Mouse (Mus musculus): Measurements from ENCODE around the gene Ncoa4. TPM values are rescaled to one million over a fixed set of nuclear protein-coding genes. Genes with fewer than 3 reads are reported as not detected.

The Ncoa4 gene
- polyA plus RNA-seq, 1 experiment, result 103 TPM

GRCm38 (mm10) chr14:32201354-32201753, 41.7 kb downstream of the Ncoa4 start:
- H3K27me3 ChIP-seq (ENCODE audit: control insufficient read depth, insufficient read depth, low read length), result no peaks in the 10 kb centered on the region
- H3K27ac ChIP-seq (ENCODE audit: control insufficient read depth, insufficient read depth, low read depth, low read length), result peak overlapping the region; percentile 63; the same call in 1 of the 2 replicates
- peak overlapping the region; percentile 99 for H3K4me3 ChIP-seq (ENCODE audit: control insufficient read depth, low read depth, low read length)
- H3K4me1 ChIP-seq (ENCODE audit: control insufficient read depth, insufficient read depth, low read length), result peaks cover 2% of the 10 kb centered on the region; the same call in 1 of the 2 replicates
- no peak for TF ChIP-seq CTCF (IDR thresholded peaks at IDR 0.05; ENCODE audit: control insufficient read depth, insufficient read depth, insufficient replicate concordance, low read depth, low read length)
- no peak for TF ChIP-seq POLR2A (IDR thresholded peaks at IDR 0.05; ENCODE audit: control insufficient read depth, low read depth, low read length)
- H3K36me3 ChIP-seq (ENCODE audit: control insufficient read depth, insufficient read depth, low read length), result no peaks in the 10 kb centered on the region; the same call in 1 of the 2 replicates

DNA sequence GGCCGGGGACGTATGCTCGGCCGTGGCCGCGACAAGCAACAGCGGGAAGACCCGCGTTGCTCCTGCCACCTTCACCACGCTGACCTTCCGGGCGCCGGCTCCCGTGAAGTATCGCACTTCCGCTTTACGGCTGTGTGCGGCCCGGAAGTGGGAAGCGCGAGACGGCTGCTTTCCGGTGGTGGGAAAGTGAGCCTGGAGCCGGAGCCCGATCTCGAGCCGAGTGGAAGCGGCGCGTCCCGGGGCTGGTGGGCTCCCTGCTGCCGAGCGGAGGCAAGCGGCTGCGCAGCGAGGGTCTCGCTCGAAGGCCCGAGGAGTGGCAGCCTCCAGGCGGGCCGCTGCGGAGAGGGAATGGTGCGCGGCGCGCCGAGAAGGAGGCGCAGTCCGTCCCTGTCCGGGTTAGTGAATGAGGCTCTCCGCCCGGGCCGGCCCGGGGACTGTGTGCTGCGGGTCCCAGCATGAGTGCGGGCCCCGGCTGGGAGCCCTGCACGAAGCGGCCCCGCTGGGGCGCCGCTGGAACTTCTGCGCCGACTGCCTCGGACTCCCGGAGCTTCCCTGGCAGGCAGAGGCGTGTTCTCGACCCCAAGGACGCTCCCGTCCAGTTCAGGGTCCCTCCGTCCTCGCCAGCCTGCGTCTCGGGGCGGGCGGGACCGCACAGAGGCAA, 42.3 kb downstream of the Ncoa4 start, which contains the start of the genes Timm23 and Parg:
TSS of gene Timm23 (minus strand) at position 108 of the 661 bp plus-strand sequence.
TSS of gene Parg (plus strand) at position 159 of the 661 bp plus-strand sequence.
- TF ChIP-seq CTCF (IDR thresholded peaks at IDR 0.05; ENCODE audit: control insufficient read depth, insufficient read depth, insufficient replicate concordance, low read depth, low read length) (no peak), POLR2A (IDR thresholded peaks at IDR 0.05; ENCODE audit: control insufficient read depth, low read depth, low read length) (no peak; the same call in 1 of the 2 replicates)
- Histone ChIP-seq H3K4me1 (ENCODE audit: control insufficient read depth, insufficient read depth, low read length) (peaks cover 2% of the 10 kb centered on the region; the same call in 1 of the 2 replicates), H3K36me3 (ENCODE audit: control insufficient read depth, insufficient read depth, low read length) (no peaks in the 10 kb centered on the region; the same call in 1 of the 2 replicates), H3K27ac (ENCODE audit: control insufficient read depth, insufficient read depth, low read depth, low read length) (peak within 1 kb of the TSS; percentile 81), H3K27me3 (ENCODE audit: control insufficient read depth, insufficient read depth, low read length) (no peaks in the 10 kb centered on the region), H3K4me3 (ENCODE audit: control insufficient read depth, low read depth, low read length) (peak within 1 kb of the TSS; percentile 99)

DNA sequence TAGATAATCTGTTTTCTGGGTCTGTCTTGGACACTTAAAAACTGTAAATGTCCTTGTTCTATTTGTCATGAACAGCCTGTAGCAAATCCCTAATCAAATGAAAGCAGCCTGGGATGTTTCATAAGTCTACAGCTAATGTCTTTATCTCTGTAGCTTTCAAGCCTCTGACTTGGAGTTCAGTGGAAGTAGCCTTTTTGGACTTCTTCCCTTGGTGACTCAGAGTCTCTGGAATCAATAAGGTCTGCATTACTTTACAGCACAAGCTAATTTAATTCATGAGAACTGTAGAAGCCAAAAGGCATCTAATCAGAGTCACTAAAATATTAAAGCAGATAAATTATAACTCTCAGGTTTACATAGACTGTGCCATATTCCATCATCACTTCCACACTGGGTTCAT, 66.9 kb downstream of the Ncoa4 start:
- no peak overlapping the region for H3K27ac ChIP-seq (ENCODE audit: control insufficient read depth, insufficient read depth, low read depth, low read length)
- no peak overlapping the region for H3K4me3 ChIP-seq (ENCODE audit: control insufficient read depth, low read depth, low read length)
- no peaks in the 10 kb centered on the region for H3K27me3 ChIP-seq (ENCODE audit: control insufficient read depth, insufficient read depth, low read length)
- H3K4me1 ChIP-seq (ENCODE audit: control insufficient read depth, insufficient read depth, low read length), result no peaks in the 10 kb centered on the region
- H3K36me3 ChIP-seq (ENCODE audit: control insufficient read depth, insufficient read depth, low read length), result no peaks in the 10 kb centered on the region
- TF ChIP-seq POLR2A (IDR thresholded peaks at IDR 0.05; ENCODE audit: control insufficient read depth, low read depth, low read length) (no peak), CTCF (IDR thresholded peaks at IDR 0.05; ENCODE audit: control insufficient read depth, insufficient read depth, insufficient replicate concordance, low read depth, low read length) (no peak)

DNA sequence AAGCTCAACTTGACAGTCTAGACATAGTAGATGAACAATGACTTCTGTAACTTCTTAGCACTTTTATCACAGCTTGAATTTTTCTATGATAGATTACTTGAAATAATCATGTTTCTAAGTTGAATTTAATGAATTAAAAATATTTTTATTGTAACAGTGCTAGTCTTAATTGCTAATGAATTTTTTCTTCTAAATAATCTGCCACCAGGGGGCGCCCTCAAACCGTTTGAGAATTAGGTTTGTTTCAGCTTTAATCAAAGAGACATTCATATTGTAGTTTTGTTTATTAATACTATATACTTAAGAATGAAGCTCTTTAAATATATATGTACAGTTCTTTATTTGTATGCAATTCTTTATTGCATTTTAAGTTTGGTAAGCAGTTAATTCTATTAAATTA, 69.3 kb downstream of the Ncoa4 start:
- Histone ChIP-seq H3K4me1 (ENCODE audit: control insufficient read depth, insufficient read depth, low read length) (no peaks in the 10 kb centered on the region), H3K36me3 (ENCODE audit: control insufficient read depth, insufficient read depth, low read length) (no peaks in the 10 kb centered on the region), H3K4me3 (ENCODE audit: control insufficient read depth, low read depth, low read length) (no peak overlapping the region), H3K27me3 (ENCODE audit: control insufficient read depth, insufficient read depth, low read length) (no peaks in the 10 kb centered on the region), H3K27ac (ENCODE audit: control insufficient read depth, insufficient read depth, low read depth, low read length) (no peak overlapping the region)
- TF ChIP-seq POLR2A (IDR thresholded peaks at IDR 0.05; ENCODE audit: control insufficient read depth, low read depth, low read length) (no peak), CTCF (IDR thresholded peaks at IDR 0.05; ENCODE audit: control insufficient read depth, insufficient read depth, insufficient replicate concordance, low read depth, low read length) (no peak)

Other genes with a start within 250 kb of the Ncoa4 start
- gene Galnt15, start 130.9 kb upstream of the Ncoa4 start, polyA plus RNA-seq (2012; rRNA removed), result 0.26 and 0.65 TPM in 2 replicates
- gene Oxnad1, start 74.5 kb upstream of the Ncoa4 start, polyA plus RNA-seq (2012; rRNA removed), result 23.9 and 24.0 TPM in 2 replicates
- gene Dph3, start 74.1 kb upstream of the Ncoa4 start, polyA plus RNA-seq (2012; rRNA removed), result 149 and 193 TPM in 2 replicates
- not detected in 2 replicates for gene Msmb, start 17.8 kb upstream of the Ncoa4 start, polyA plus RNA-seq (2012; rRNA removed)
- gene Timm23, start 42.0 kb downstream of the Ncoa4 start, polyA plus RNA-seq (2012; rRNA removed), result 146 and 154 TPM in 2 replicates
- gene Parg, start 42.1 kb downstream of the Ncoa4 start, polyA plus RNA-seq (2012; rRNA removed), result 6.5 and 7.6 TPM in 2 replicates
- gene Ogdhl, start 162.2 kb downstream of the Ncoa4 start, polyA plus RNA-seq (2012; rRNA removed), result 11.6 and 14.2 TPM in 2 replicates
- 127 and 134 TPM in 2 replicates for gene 1700024G13Rik, start 228.5 kb downstream of the Ncoa4 start, polyA plus RNA-seq (2012; rRNA removed)

Measured in testis, adult 2 months (tissue).